Mouse (Mus musculus): ENCODE measurements at regions not wholly inside any gene's neighbourhood (a gene's known extent, or its start where the extent isn't known, plus 50 kb on each side); places are given as distances from the start of the nearest gene placed in this dataset.

DNA sequence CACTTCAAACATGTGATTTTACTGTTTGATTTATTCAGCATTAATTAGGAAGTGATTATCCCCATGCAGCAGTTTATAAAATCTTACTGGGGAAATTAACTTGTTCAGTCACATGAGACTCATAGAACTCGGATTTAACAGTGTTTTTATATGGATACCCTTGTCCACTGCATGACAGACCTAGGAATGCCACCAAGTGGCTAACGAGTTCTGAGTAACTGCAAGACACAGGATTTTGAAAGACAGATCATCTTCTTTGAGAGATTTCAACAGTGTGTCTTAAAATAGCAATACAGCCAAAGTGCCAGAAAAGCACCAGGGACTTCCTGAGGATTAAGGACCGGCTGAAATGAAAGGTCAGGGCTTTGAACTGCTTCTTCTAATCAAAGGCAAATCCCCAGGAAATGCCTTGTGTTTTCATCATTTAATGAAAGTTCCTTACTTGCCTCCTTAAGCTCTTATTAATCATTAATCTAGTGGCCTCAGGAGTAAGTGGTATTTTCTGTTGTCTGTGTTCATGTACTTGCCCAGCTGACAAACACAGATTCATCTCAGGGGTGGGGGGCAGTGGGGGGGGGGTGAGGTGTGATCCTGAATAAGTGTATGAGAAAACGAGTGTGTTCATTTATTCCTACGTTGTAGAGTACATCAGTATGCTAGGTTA lies 193.4 kb downstream of the Gm13691 start:
- no peak for DNase-seq

GRCm38 (mm10) chr2:84184288-84185015 lies 194.1 kb downstream of the Gm13691 start:
- DNase-seq: no peak

DNA sequence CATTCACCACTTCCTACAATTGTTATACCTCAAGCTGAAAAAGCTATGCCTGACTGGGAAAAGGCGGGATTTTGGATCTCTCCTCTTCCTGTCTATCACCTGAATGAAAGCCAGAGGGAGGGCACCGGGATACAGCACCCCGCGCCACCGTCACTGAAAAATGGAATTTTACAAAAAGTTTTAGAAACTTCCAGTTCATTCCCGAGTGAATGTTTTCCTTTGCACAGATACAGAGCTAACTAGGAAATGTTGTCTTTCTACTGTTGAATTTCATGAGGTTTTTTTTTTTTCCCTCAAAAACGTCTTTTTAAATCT lies 194.6 kb downstream of the Gm13691 start:
- no peak for DNase-seq

DNA sequence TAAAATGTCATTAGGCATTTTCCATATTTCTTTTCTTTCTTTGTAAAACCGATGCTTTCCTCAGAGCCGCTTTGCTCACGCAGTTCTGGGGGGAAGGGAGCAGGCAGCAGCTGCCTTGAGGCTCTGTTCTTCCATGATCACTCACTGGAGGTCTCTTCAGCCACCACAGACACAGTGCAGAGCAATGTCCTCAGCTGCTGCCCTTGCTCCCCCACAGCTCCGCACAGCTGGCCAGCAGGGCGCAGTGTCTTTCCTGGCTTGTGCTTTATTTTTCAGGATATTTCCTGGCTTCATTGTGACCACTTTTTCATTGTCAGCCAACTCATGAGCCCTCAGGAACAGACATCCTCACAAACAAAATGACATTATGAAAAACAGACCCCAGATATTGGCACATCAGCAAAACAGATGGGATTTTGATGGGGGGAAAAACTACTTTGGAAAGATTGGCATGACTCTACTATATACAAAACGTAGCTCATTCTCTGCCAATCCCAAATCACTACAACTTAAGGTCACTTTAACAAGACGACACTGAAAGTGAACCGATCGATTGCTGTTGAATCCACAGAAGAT lies 195.9 kb downstream of the Gm13691 start:
- DNase-seq: peak; percentile 11

- DNase-seq: no peak
These were observed 197.1 kb downstream of the Gm13691 start for GRCm38 (mm10) chr2:84187456-84187855.

GRCm38 (mm10) chr2:84189302-84189701 lies 198.9 kb downstream of the Gm13691 start:
- DNase-seq: no peak

DNA sequence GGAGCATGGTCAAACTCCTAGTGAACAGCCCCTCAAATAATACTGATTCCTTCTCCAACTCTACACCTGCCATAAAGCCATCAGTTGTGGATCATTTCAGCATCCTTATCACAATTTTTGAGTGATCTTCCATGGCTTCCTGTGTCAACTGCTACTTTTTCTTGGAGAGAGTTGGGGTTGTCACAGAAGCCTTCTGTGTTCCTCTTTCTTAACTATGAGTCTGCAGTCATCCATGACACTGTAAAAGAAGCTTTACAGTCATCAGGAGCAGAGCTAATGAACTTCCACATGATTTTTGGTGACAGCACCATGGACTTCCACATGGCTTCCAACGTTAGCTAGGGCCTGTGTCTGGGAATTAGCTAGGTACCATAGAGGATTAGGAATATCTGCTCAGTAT lies 208.1 kb downstream of the Calcrl start:
- DNase-seq: no peak

DNA sequence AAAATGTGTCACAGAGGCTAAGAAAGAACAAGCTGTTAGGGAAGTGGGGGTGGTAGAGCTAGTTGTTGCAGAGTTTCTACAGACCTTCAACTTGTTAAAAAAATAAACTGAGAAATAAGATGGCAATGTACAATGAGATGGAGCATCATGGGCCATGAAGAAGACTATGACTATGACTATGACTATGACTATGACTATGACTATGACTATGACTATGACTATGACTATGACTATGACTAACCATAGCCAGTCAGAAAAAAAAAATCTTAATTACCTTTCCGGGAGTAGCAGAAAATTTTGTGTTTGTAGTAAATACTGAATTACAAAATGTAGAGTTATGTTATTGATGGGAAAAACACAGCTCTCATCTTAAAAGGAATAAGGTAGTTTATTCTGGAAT lies 203.2 kb downstream of the Calcrl start:
- no peak for DNase-seq

GRCm38 (mm10) chr2:84229777-84230176 lies 195.4 kb downstream of the Calcrl start:
- DNase-seq: no peak

- DNase-seq: no peak
These were observed 189.6 kb downstream of the Calcrl start for GRCm38 (mm10) chr2:84235641-84236040.

DNA sequence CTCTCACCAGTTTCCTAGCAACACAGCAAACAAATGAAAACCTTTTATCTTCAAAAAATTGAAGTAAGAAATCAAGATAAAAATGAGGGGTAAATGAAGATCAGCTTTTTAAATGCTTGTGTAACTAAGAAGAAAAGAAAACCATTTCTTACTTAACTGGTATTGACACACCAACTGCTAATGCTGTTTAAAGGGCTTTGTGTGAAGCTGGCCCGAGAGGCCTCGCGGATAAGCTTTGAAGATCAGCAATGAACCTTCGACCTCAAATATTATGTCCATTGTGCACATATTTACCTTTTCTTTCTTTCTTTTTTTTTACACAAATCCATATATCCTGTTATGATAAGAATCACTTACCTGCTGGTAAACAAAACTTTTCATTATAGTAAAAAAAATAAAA lies 184.0 kb downstream of the Calcrl start:
- DNase-seq: no peak

DNA sequence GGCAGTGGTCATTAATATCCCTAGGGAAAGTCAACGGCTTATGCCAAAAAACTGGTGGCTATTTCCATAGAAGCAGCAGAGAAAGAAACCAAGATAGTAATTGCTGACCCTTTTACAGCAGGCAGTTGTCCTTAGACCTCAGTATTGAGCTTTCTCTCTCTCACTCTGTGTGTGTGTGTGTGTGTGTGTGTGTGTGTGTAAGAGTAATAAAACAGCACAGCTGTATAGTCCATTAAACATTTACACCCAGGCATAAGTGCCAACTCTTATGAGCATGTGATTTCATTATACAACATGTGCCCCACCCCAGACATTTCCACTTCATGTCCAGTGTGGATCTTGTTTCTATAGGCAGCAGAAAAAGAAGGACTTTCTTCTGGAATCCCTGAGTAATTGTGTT lies 183.2 kb downstream of the Calcrl start:
- DNase-seq: no peak

- no peak for DNase-seq
These were observed 179.3 kb downstream of the Calcrl start for GRCm38 (mm10) chr2:84245900-84246299.

GRCm38 (mm10) chr2:84246562-84246961 lies 178.6 kb downstream of the Calcrl start:
- no peak for DNase-seq

- DNase-seq: no peak
These were observed 177.0 kb downstream of the Calcrl start for GRCm38 (mm10) chr2:84248169-84248568.

DNA sequence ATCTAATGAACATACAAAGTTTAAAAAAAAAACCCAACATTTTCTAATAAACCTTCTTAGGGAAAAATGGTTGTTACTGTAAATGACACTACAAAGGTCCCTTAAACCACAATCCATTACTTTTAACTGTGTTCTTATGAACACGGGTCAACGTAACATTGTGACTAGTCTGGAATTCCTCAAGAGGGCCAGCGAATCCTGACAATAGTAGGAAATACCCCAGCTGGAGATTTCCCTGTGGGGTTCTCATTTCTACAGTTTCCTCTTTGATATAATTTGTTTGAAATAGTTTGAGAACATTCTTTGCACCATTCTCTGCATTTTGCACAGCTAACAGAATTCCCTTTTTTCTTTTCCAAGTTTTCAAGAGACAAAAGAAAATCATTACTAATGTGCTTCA lies 175.3 kb downstream of the Calcrl start:
- no peak for DNase-seq

GRCm38 (mm10) chr2:84252076-84252475 lies 173.1 kb downstream of the Calcrl start:
- no peak for DNase-seq

GRCm38 (mm10) chr2:84258339-84259006 lies 166.7 kb downstream of the Calcrl start:
- no peak for DNase-seq

DNA sequence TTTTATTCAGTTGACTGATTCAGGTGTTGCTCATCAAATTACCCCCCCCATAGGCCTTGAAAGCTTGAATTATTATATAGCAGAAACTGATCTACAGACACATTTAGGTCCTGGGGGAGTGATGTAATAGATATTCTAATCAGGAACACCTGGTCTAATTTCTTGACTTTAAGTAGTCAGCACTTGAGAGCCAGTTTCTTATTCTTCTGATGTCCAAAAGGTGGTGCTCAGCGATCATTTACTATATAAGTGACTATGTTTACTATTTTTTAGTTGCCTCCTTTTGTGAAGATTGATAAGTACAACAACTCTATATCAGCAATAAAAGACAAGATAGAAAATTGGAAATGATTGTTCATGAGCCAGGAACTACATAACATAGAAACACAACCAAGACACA lies 166.0 kb downstream of the Calcrl start:
- no peak for DNase-seq

DNA sequence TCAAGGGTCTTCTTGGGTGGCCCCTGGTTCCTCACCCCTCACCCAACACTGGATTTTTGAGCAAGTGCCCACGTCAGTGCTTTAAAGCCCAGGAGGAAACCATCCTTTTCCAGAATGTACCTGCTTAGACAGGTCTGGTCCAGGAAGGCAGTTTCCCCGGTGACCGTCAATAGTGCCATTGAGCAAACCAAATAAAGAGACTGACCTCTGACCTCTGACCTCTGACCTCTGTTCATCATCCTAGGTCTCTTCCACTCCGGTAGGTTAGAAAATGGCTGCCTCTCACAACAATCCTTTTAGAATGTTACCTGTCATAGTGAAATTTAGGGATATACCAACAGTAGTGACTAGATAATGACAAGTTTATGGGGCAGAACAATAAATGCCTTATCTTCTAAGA lies 164.5 kb downstream of the Calcrl start:
- DNase-seq: no peak

GRCm38 (mm10) chr2:84261481-84261880 lies 163.7 kb downstream of the Calcrl start:
- DNase-seq: no peak

GRCm38 (mm10) chr2:84264485-84264884 lies 160.7 kb downstream of the Calcrl start:
- DNase-seq: no peak

GRCm38 (mm10) chr2:84265002-84265401 lies 160.2 kb downstream of the Calcrl start:
- DNase-seq: no peak

- DNase-seq: no peak
These were observed 159.1 kb downstream of the Calcrl start for GRCm38 (mm10) chr2:84266158-84266557.

All from right cerebral cortex, postnatal 14 days (tissue).